Mouse (Mus musculus): ENCODE measurements around the gene Rora. TPM values are rescaled to one million over a fixed set of nuclear protein-coding genes. Genes with fewer than 3 reads are reported as not detected.

Rora gene
- polyA plus RNA-seq, 1 experiment from 2014 or later = 12.5 TPM

GRCm38 (mm10) chr9:68761672-68762071 is 108.1 kb downstream of the Rora start:
- Histone ChIP-seq H3K4me3 (no peak overlapping the region), H3K9me3 (no peaks in the 10 kb centered on the region), H3K9ac (no peak overlapping the region), H3K27me3 (no peaks in the 10 kb centered on the region), H3K36me3 (no peaks in the 10 kb centered on the region), H3K4me1 (peaks cover 40% of the 10 kb centered on the region), H3K27ac (no peak overlapping the region), H3K4me2 (replicated peaks) (no peak overlapping the region)
- ATAC-seq (ENCODE audit: insufficient number of reproducible peaks, insufficient read depth, low FRiP score, low TSS enrichment) = no peak
- WGBS = 37% methylated on average over 7 of the region's 7 CpGs

DNA sequence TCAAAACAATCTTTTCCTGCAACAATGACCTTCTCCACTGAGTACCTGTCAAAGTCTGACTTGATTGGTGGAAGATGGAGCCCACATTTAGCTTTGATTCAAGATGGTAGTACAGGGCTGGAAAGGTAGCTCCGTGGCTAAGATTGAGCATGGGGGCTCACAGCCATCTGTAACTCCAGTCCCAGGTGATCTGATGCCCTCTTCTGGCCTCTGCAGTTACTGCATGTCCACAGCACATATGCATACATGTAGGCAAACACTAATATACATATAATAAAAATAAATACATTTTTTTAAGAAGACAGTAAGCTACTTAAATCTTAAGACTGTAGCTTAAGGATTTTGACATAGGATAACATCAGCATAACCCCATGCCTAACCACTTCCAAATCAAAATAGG is 112.0 kb downstream of the Rora start:
- H3K36me3 ChIP-seq = no peaks in the 10 kb centered on the region
- no peak overlapping the region for H3K27ac ChIP-seq
- H3K9ac ChIP-seq = no peak overlapping the region
- 76% methylated on average over 1 of the region's 1 CpGs for WGBS
- ATAC-seq (ENCODE audit: insufficient number of reproducible peaks, insufficient read depth, low FRiP score, low TSS enrichment) = no peak
- no peak overlapping the region for H3K4me3 ChIP-seq
- H3K27me3 ChIP-seq = no peaks in the 10 kb centered on the region
- no peaks in the 10 kb centered on the region for H3K9me3 ChIP-seq
- peaks cover 45% of the 10 kb centered on the region for H3K4me1 ChIP-seq
- no peak overlapping the region for H3K4me2 ChIP-seq (replicated peaks)

GRCm38 (mm10) chr9:68769638-68770037 is 116.1 kb downstream of the Rora start:
- Histone ChIP-seq H3K36me3 (no peaks in the 10 kb centered on the region), H3K4me2 (replicated peaks) (no peak overlapping the region), H3K9me3 (no peaks in the 10 kb centered on the region), H3K27me3 (no peaks in the 10 kb centered on the region), H3K4me1 (peaks cover 11% of the 10 kb centered on the region), H3K9ac (no peak overlapping the region), H3K27ac (no peak overlapping the region), H3K4me3 (no peak overlapping the region)
- no peak for ATAC-seq (ENCODE audit: insufficient number of reproducible peaks, insufficient read depth, low FRiP score, low TSS enrichment)
- 47% methylated on average over 1 of the region's 1 CpGs for WGBS

GRCm38 (mm10) chr9:68771383-68771782 is 117.8 kb downstream of the Rora start:
- no peaks in the 10 kb centered on the region for H3K9me3 ChIP-seq
- no peaks in the 10 kb centered on the region for H3K36me3 ChIP-seq
- H3K27ac ChIP-seq = 0 out of 2 replicates have a peak overlapping the region, but pooled peaks have one; percentile 4
- H3K4me1 ChIP-seq = peaks cover 5% of the 10 kb centered on the region; the same call in 1 of the 2 replicates
- H3K4me2 ChIP-seq (replicated peaks) = no peak overlapping the region
- no peak overlapping the region for H3K4me3 ChIP-seq
- H3K9ac ChIP-seq = no peak overlapping the region
- no peak for ATAC-seq (ENCODE audit: insufficient number of reproducible peaks, insufficient read depth, low FRiP score, low TSS enrichment)
- 59% methylated on average over 3 of the region's 3 CpGs for WGBS
- no peaks in the 10 kb centered on the region for H3K27me3 ChIP-seq

- H3K27ac ChIP-seq = no peak overlapping the region
- no peaks in the 10 kb centered on the region for H3K9me3 ChIP-seq
- peaks cover 5% of the 10 kb centered on the region; the same call in 1 of the 2 replicates for H3K4me1 ChIP-seq
- H3K4me2 ChIP-seq (replicated peaks) = no peak overlapping the region
- H3K4me3 ChIP-seq = no peak overlapping the region
- WGBS = 91% methylated on average over 3 of the region's 3 CpGs
- H3K27me3 ChIP-seq = no peaks in the 10 kb centered on the region
- H3K9ac ChIP-seq = no peak overlapping the region
- no peak for ATAC-seq (ENCODE audit: insufficient number of reproducible peaks, insufficient read depth, low FRiP score, low TSS enrichment)
- no peaks in the 10 kb centered on the region for H3K36me3 ChIP-seq
These were observed 120.2 kb downstream of the Rora start for GRCm38 (mm10) chr9:68773770-68774169.

GRCm38 (mm10) chr9:68782011-68782410 is 128.4 kb downstream of the Rora start:
- Histone ChIP-seq H3K9me3 (no peaks in the 10 kb centered on the region), H3K4me3 (no peak overlapping the region), H3K9ac (no peak overlapping the region), H3K4me1 (peaks cover 11% of the 10 kb centered on the region; the same call in 1 of the 2 replicates), H3K4me2 (replicated peaks) (no peak overlapping the region), H3K36me3 (no peaks in the 10 kb centered on the region), H3K27ac (no peak overlapping the region), H3K27me3 (no peaks in the 10 kb centered on the region)
- WGBS = 56% methylated on average over 8 of the region's 8 CpGs
- no peak for ATAC-seq (ENCODE audit: insufficient number of reproducible peaks, insufficient read depth, low FRiP score, low TSS enrichment)

DNA sequence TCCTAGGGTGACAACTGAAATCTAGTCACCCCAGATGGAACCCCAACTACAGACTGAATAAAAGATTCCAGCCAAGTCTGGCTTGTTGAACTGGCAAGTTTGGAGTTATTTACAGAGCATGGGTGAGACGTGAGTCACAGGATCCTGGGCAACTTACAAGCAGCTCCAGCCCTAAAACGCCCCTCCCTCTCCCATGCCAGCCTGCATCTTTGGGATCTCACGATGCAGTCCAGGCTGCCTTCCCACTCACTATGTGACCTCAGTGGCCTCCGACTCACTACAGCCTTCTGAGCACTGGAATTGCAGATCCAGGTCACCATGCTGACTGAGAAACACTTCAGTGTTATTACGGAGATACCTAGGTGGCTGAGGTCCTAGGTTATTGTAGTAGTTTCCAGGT is 129.0 kb downstream of the Rora start:
- no peaks in the 10 kb centered on the region for H3K9me3 ChIP-seq
- no peak overlapping the region for H3K27ac ChIP-seq
- H3K27me3 ChIP-seq = no peaks in the 10 kb centered on the region
- H3K36me3 ChIP-seq = no peaks in the 10 kb centered on the region
- H3K4me2 ChIP-seq (replicated peaks) = no peak overlapping the region
- peaks cover 11% of the 10 kb centered on the region; the same call in 1 of the 2 replicates for H3K4me1 ChIP-seq
- no peak overlapping the region for H3K9ac ChIP-seq
- H3K4me3 ChIP-seq = no peak overlapping the region
- no peak for ATAC-seq (ENCODE audit: insufficient number of reproducible peaks, insufficient read depth, low FRiP score, low TSS enrichment)
- 71% methylated on average over 5 of the region's 5 CpGs for WGBS

DNA sequence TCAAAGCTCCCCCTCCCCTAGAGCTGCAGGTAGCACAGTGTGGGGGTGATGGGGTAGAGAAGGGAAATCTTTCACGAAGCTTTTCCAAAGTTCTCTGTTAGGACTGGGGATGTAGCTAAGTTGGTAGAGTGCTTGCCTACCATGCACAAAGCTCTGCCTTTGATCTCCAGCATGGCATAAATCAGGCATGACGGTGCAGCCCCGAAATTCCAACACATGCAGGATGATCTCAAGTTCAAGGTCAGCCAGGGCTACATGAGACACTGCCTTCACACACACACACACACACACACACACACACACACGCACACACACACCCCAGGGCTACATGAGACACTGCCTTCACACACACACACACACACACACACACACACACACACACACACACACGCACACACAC is 129.7 kb downstream of the Rora start:
- Histone ChIP-seq H3K4me1 (peaks cover 11% of the 10 kb centered on the region; the same call in 1 of the 2 replicates), H3K36me3 (no peaks in the 10 kb centered on the region), H3K4me3 (no peak overlapping the region), H3K4me2 (replicated peaks) (no peak overlapping the region), H3K9ac (no peak overlapping the region), H3K9me3 (no peaks in the 10 kb centered on the region), H3K27me3 (no peaks in the 10 kb centered on the region), H3K27ac (no peak overlapping the region)
- ATAC-seq (ENCODE audit: insufficient number of reproducible peaks, insufficient read depth, low FRiP score, low TSS enrichment) = no peak
- 60% methylated on average over 5 of the region's 5 CpGs for WGBS

DNA sequence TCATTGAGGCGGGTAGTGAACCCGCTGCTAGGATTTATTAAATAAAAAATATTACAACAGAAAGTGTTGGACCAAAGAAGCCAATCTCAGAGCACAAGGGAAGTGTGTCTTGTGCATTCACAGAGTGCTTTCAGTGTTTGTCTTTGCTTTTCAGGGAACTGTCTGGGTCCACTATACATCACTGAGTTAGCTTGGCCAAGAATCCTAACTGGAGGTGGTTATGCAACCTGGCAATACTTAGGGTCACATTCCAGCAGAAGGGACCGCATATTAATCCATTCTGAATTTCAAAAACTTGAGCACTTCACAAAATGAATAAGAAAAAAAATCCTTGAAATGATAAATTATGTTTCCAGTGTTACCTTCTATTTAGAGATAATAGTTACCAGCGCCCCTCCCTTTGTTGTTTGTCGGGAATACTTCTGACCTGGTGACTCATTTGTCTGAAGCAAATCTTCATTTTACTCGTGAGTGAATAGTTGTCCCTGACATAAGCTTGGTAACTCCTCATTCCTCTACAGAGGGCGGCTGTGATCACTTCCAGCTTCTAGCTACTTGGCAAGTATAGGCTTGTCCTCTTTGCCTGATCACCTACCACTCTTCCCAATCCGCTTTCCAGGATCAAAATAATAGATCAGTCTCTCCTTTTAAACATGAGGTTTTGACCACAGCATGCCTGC is 133.2 kb downstream of the Rora start:
- no peak overlapping the region for H3K9ac ChIP-seq
- H3K4me1 ChIP-seq = peaks cover 18% of the 10 kb centered on the region
- H3K9me3 ChIP-seq = no peaks in the 10 kb centered on the region
- WGBS = 80% methylated on average over 8 of the region's 8 CpGs
- H3K27ac ChIP-seq = no peak overlapping the region
- no peaks in the 10 kb centered on the region for H3K27me3 ChIP-seq
- H3K4me3 ChIP-seq = no peak overlapping the region
- ATAC-seq (ENCODE audit: insufficient number of reproducible peaks, insufficient read depth, low FRiP score, low TSS enrichment) = no peak
- no peaks in the 10 kb centered on the region for H3K36me3 ChIP-seq
- H3K4me2 ChIP-seq (replicated peaks) = no peak overlapping the region

DNA sequence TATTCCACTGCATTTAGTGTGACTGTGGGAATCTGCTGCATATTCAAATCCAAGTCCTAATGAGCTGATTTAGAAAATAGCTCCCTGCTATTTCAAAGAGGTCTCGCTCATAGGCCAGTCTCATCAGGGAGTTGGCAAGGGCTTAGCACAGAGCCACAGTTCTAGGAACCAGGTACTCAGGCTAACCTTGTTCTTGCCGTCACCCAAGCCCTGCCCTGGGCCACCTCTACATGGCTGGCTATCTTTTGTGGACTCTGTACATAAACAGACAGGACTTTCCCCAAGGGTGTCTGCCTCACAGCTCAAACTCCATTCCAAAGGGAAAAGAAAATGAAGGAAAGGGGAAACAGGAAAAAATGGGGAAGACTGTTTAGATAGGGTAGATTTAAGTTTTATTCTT is 134.1 kb downstream of the Rora start:
- Histone ChIP-seq H3K4me2 (replicated peaks) (no peak overlapping the region), H3K36me3 (no peaks in the 10 kb centered on the region), H3K9me3 (no peaks in the 10 kb centered on the region), H3K9ac (no peak overlapping the region), H3K4me1 (peaks cover 18% of the 10 kb centered on the region), H3K27me3 (no peaks in the 10 kb centered on the region), H3K4me3 (no peak overlapping the region), H3K27ac (no peak overlapping the region)
- WGBS = 86% methylated on average over 2 of the region's 2 CpGs
- ATAC-seq (ENCODE audit: insufficient number of reproducible peaks, insufficient read depth, low FRiP score, low TSS enrichment) = no peak

DNA sequence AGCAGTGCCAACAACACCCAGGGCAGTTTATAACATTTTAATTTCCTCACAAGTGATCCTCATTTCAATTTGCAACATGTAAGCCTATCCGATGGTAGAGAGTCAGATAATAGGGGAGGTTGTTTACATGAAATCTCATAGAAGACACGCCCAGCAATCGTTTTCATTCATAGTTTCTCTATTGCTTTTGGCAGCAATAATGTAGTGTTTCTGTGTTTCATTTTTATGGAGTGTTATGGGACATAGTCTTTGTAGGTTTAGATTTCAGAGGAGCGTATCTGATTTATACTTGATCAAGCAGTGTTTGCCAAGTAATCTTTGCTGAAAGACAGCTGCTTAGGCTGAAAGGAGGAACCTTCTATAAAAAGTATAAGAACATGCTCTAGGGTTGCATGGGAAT is 137.3 kb downstream of the Rora start:
- Histone ChIP-seq H3K4me3 (no peak overlapping the region), H3K4me2 (replicated peaks) (no peak overlapping the region), H3K27me3 (no peaks in the 10 kb centered on the region), H3K36me3 (no peaks in the 10 kb centered on the region), H3K9me3 (no peaks in the 10 kb centered on the region), H3K9ac (no peak overlapping the region), H3K4me1 (peaks cover 24% of the 10 kb centered on the region), H3K27ac (no peak overlapping the region)
- WGBS = 60% methylated on average over 4 of the region's 4 CpGs
- ATAC-seq (ENCODE audit: insufficient number of reproducible peaks, insufficient read depth, low FRiP score, low TSS enrichment) = no peak

GRCm38 (mm10) chr9:68791982-68792540 is 138.5 kb downstream of the Rora start:
- WGBS = 51% methylated on average over 16 of the region's 16 CpGs
- Histone ChIP-seq H3K36me3 (no peaks in the 10 kb centered on the region), H3K27ac (no peak overlapping the region), H3K4me2 (replicated peaks) (0 out of 2 replicates have a peak overlapping the region, but pooled peaks have one; percentile 5), H3K4me1 (peaks cover 31% of the 10 kb centered on the region), H3K9me3 (no peaks in the 10 kb centered on the region), H3K9ac (no peak overlapping the region), H3K4me3 (no peak overlapping the region), H3K27me3 (no peaks in the 10 kb centered on the region)
- ATAC-seq (ENCODE audit: insufficient number of reproducible peaks, insufficient read depth, low FRiP score, low TSS enrichment) = no peak
